Mouse (Mus musculus) embryo, embryonic 11 days (tissue): Measurements from ENCODE around the gene Speer4f2.
"Not testable (repeated sequence)": the region's sequence is repeated elsewhere in the genome, so short reads cannot be mapped to it uniquely, and the experiment has no call there.

Experiments used
- DNase-seq: peaks from one replicate; pipeline ENCODE4 v3.0.0-alpha.2; 2015

Speer4f2 gene

GRCm38 (mm10) chr5:17372880-17373279 is at the start of gene Speer4f2:
TSS of gene Speer4f2 (plus strand) at chr5:17373180.
- not testable (repeated sequence) for DNase-seq

- DNase-seq, result no peak
These were observed 43.9 kb upstream of the Speer4f2 start for GRCm38 (mm10) chr5:17328946-17329566.

GRCm38 (mm10) chr5:17334836-17335235 is 38.1 kb upstream of the Speer4f2 start:
- no peak for DNase-seq

GRCm38 (mm10) chr5:17345741-17346140 is 27.2 kb upstream of the Speer4f2 start:
- DNase-seq, result not testable (repeated sequence)

GRCm38 (mm10) chr5:17359394-17359999 is 13.5 kb upstream of the Speer4f2 start:
- no peak for DNase-seq

GRCm38 (mm10) chr5:17389926-17390325 is 16.9 kb downstream of the Speer4f2 start:
- DNase-seq, result no peak

- DNase-seq, result no peak
These were observed 18.2 kb downstream of the Speer4f2 start for GRCm38 (mm10) chr5:17391207-17391606.

GRCm38 (mm10) chr5:17400571-17400970 is 27.6 kb downstream of the Speer4f2 start:
- DNase-seq, result no peak

- no peak for DNase-seq
These were observed 28.5 kb downstream of the Speer4f2 start for GRCm38 (mm10) chr5:17401206-17402077.

- no peak for DNase-seq
These were observed 29.5 kb downstream of the Speer4f2 start for GRCm38 (mm10) chr5:17402330-17403125.

GRCm38 (mm10) chr5:17403584-17403983 is 30.6 kb downstream of the Speer4f2 start:
- DNase-seq, result no peak

GRCm38 (mm10) chr5:17408924-17409660 is 36.1 kb downstream of the Speer4f2 start:
- DNase-seq, result no peak

GRCm38 (mm10) chr5:17417201-17417600 is 44.2 kb downstream of the Speer4f2 start:
- no peak for DNase-seq

- DNase-seq, result peak; percentile 80
These were observed 46.3 kb downstream of the Speer4f2 start for GRCm38 (mm10) chr5:17419215-17419820.

GRCm38 (mm10) chr5:17419921-17420320 is 46.9 kb downstream of the Speer4f2 start:
- no peak for DNase-seq

GRCm38 (mm10) chr5:17422225-17422624 is 49.2 kb downstream of the Speer4f2 start:
- DNase-seq, result no peak

GRCm38 (mm10) chr5:17426930-17427329 is 54.0 kb downstream of the Speer4f2 start:
- no peak for DNase-seq
